Mouse (Mus musculus) heart, postnatal 0 days (tissue): ENCODE measurements at regions not wholly inside any gene's neighbourhood (a gene's known extent, or its start where the extent isn't known, plus 50 kb on each side); places are given as distances from the start of the nearest gene placed in this dataset.

Experiments used
- CTCF ChIP-seq: IDR thresholded peaks from 2 replicates; pipeline ENCODE4 v1.5.1; 2016; ENCODE audit warnings: antibody characterized with exemption, control low read depth, low read depth
- EP300 ChIP-seq: IDR thresholded peaks from 2 replicates; pipeline ENCODE4 v1.6.1; 2016; ENCODE audit warnings: antibody characterized with exemption, low read depth

DNA sequence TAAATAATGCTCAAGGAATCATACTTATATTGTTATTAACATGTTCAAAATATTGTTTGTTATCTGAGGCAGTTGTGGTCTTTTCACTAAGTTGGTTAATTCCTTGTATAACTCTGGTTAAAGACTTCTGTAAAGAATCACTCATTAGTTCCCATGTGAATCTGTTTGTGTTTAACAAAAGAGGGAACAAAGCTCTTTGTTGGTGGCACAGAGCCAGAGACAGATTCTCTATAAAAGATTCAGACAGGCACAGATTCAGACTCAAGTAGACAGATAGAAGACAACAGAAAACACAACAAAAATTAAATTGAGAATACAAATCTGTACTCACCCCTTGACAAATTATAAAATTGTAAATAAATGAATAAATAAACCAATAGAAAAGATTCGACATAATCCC is 120.2 kb upstream of the Slitrk2 start:
- TF ChIP-seq EP300 (no peak), CTCF (no peak)
